Mouse (Mus musculus): ENCODE data around the gene Rhoj. TPM values are rescaled to one million over a fixed set of nuclear protein-coding genes. Genes with fewer than 3 reads are reported as not detected.

Gene Rhoj
- total and polyA plus RNA-seq, 2 experiments from 2014 or later: 18.9 to 37.6 TPM

DNA sequence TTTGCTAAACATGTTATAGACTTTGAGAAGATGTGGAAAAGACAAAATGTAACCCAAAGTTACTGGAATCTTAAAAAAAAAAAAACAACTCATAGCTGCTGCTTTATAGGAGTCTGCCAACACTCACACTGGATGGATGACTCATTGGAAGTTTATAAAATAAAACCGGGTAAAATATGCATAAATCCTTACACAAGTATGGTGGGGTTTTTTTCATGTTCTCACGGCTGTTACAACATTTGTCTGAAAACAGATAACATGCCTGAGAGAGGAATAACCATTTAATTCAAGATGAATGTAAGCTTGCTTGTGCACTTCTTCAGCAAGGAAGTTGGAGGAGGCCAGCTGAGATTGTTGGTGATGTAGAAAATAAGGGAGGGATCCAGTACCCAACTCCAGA is 17.6 kb upstream of the Rhoj start:
- no peak for ATAC-seq

GRCm38 (mm10) chr12:75291556-75291955 is 16.6 kb upstream of the Rhoj start:
- Histone ChIP-seq H3K4me1 (ENCODE audit: insufficient read depth, low read length) (no peaks in the 10 kb centered on the region), H3K27ac (no peak overlapping the region), H3K36me3 (ENCODE audit: insufficient read depth, low read length) (no peaks in the 10 kb centered on the region), H3K9ac (replicated peaks; ENCODE audit: low read length) (no peak overlapping the region), H3K27me3 (ENCODE audit: insufficient read depth, low read length) (no peaks in the 10 kb centered on the region), H3K4me2 (ENCODE audit: low read depth, low read length) (no peak overlapping the region), H3K4me3 (ENCODE audit: low read length) (no peak overlapping the region), H3K9me3 (ENCODE audit: low read length) (no peaks in the 10 kb centered on the region)
- ATAC-seq (no peak), DNase-seq (ENCODE audit: low spot score) (no peak)
- 93% methylated on average over 5 of the region's 5 CpGs for WGBS
- no peak for TF ChIP-seq CTCF (IDR thresholded peaks at IDR 0.05; ENCODE audit: low read depth)

More for the DNA sequence above, 17.6 kb upstream of the Rhoj start:
- H3K27me3 ChIP-seq (ENCODE audit: insufficient read depth, low read length): no peaks in the 10 kb centered on the region
- H3K36me3 ChIP-seq (ENCODE audit: insufficient read depth, low read length): no peaks in the 10 kb centered on the region
- H3K9me3 ChIP-seq (ENCODE audit: low read length): no peaks in the 10 kb centered on the region
- WGBS: 84% methylated on average over 2 of the region's 2 CpGs
- DNase-seq (ENCODE audit: low spot score): no peak
- no peak overlapping the region for H3K9ac ChIP-seq (replicated peaks; ENCODE audit: low read length)
- H3K4me3 ChIP-seq (ENCODE audit: low read length): no peak overlapping the region
- no peak overlapping the region for H3K27ac ChIP-seq
- no peak for TF ChIP-seq CTCF (IDR thresholded peaks at IDR 0.05; ENCODE audit: low read depth)
- no peaks in the 10 kb centered on the region for H3K4me1 ChIP-seq (ENCODE audit: insufficient read depth, low read length)
- no peak overlapping the region for H3K4me2 ChIP-seq (ENCODE audit: low read depth, low read length)

- DNase-seq (ENCODE audit: low spot score) (no peak), ATAC-seq (no peak)
- no peak overlapping the region for H3K27ac ChIP-seq
- no peaks in the 10 kb centered on the region for H3K9me3 ChIP-seq (ENCODE audit: low read length)
- no peak for TF ChIP-seq CTCF (IDR thresholded peaks at IDR 0.05; ENCODE audit: low read depth)
- H3K9ac ChIP-seq (replicated peaks; ENCODE audit: low read length): no peak overlapping the region
- WGBS: 86% methylated on average over 6 of the region's 6 CpGs
- H3K4me3 ChIP-seq (ENCODE audit: low read length): no peak overlapping the region
- H3K4me2 ChIP-seq (ENCODE audit: low read depth, low read length): no peak overlapping the region
- no peaks in the 10 kb centered on the region for H3K4me1 ChIP-seq (ENCODE audit: insufficient read depth, low read length)
- no peaks in the 10 kb centered on the region for H3K27me3 ChIP-seq (ENCODE audit: insufficient read depth, low read length)
- H3K36me3 ChIP-seq (ENCODE audit: insufficient read depth, low read length): no peaks in the 10 kb centered on the region
Measured at GRCm38 (mm10) chr12:75292939-75293338, 15.2 kb upstream of the Rhoj start.

- 75% methylated on average over 1 of the region's 1 CpGs for WGBS
- Histone ChIP-seq H3K27me3 (ENCODE audit: insufficient read depth, low read length) (no peaks in the 10 kb centered on the region), H3K4me1 (ENCODE audit: insufficient read depth, low read length) (no peaks in the 10 kb centered on the region), H3K4me3 (ENCODE audit: low read length) (no peak overlapping the region), H3K4me2 (ENCODE audit: low read depth, low read length) (no peak overlapping the region), H3K36me3 (ENCODE audit: insufficient read depth, low read length) (no peaks in the 10 kb centered on the region), H3K9ac (replicated peaks; ENCODE audit: low read length) (no peak overlapping the region), H3K27ac (no peak overlapping the region), H3K9me3 (ENCODE audit: low read length) (no peaks in the 10 kb centered on the region)
- DNase-seq (ENCODE audit: low spot score): no peak
- no peak for TF ChIP-seq CTCF (IDR thresholded peaks at IDR 0.05; ENCODE audit: low read depth)
- no peak for ATAC-seq
Measured at GRCm38 (mm10) chr12:75299865-75300264, 8.3 kb upstream of the Rhoj start.

GRCm38 (mm10) chr12:75304132-75304531 is 4.0 kb upstream of the Rhoj start:
- H3K4me1 ChIP-seq (ENCODE audit: insufficient read depth, low read length): no peaks in the 10 kb centered on the region
- no peaks in the 10 kb centered on the region for H3K27me3 ChIP-seq (ENCODE audit: insufficient read depth, low read length)
- 87% methylated on average over 6 of the region's 6 CpGs for WGBS
- no peak for TF ChIP-seq CTCF (IDR thresholded peaks at IDR 0.05; ENCODE audit: low read depth)
- no peak overlapping the region for H3K27ac ChIP-seq
- no peaks in the 10 kb centered on the region for H3K9me3 ChIP-seq (ENCODE audit: low read length)
- no peak overlapping the region for H3K9ac ChIP-seq (replicated peaks; ENCODE audit: low read length)
- ATAC-seq (no peak), DNase-seq (ENCODE audit: low spot score) (no peak)
- no peak overlapping the region for H3K4me2 ChIP-seq (ENCODE audit: low read depth, low read length)
- no peak overlapping the region for H3K4me3 ChIP-seq (ENCODE audit: low read length)
- H3K36me3 ChIP-seq (ENCODE audit: insufficient read depth, low read length): no peaks in the 10 kb centered on the region

GRCm38 (mm10) chr12:75309756-75310155 is 1.6 kb downstream of the Rhoj start:
- DNase-seq (ENCODE audit: low spot score): no peak
- H3K36me3 ChIP-seq (ENCODE audit: insufficient read depth, low read length): no peaks in the 10 kb centered on the region
- TF ChIP-seq CTCF (IDR thresholded peaks at IDR 0.05; ENCODE audit: low read depth): no peak
- H3K27ac ChIP-seq: no peak overlapping the region
- ATAC-seq: no peak
- H3K4me3 ChIP-seq (ENCODE audit: low read length): 0 out of 2 replicates have a peak overlapping the region, but pooled peaks have one; percentile 6
- H3K27me3 ChIP-seq (ENCODE audit: insufficient read depth, low read length): no peaks in the 10 kb centered on the region
- H3K4me2 ChIP-seq (ENCODE audit: low read depth, low read length): peak overlapping the region; percentile 96
- WGBS: 60% methylated on average over 6 of the region's 6 CpGs
- no peaks in the 10 kb centered on the region for H3K4me1 ChIP-seq (ENCODE audit: insufficient read depth, low read length)
- no peak overlapping the region for H3K9ac ChIP-seq (replicated peaks; ENCODE audit: low read length)
- H3K9me3 ChIP-seq (ENCODE audit: low read length): no peaks in the 10 kb centered on the region

- no peaks in the 10 kb centered on the region for H3K27me3 ChIP-seq (ENCODE audit: insufficient read depth, low read length)
- H3K36me3 ChIP-seq (ENCODE audit: insufficient read depth, low read length): no peaks in the 10 kb centered on the region
- DNase-seq (ENCODE audit: low spot score) (no peak), ATAC-seq (no peak)
- H3K9ac ChIP-seq (replicated peaks; ENCODE audit: low read length): no peak overlapping the region
- no peaks in the 10 kb centered on the region for H3K4me1 ChIP-seq (ENCODE audit: insufficient read depth, low read length)
- no peaks in the 10 kb centered on the region for H3K9me3 ChIP-seq (ENCODE audit: low read length)
- H3K4me3 ChIP-seq (ENCODE audit: low read length): no peak overlapping the region
- H3K27ac ChIP-seq: no peak overlapping the region
- no peak for TF ChIP-seq CTCF (IDR thresholded peaks at IDR 0.05; ENCODE audit: low read depth)
- 87% methylated on average over 12 of the region's 12 CpGs for WGBS
- peak overlapping the region; percentile 96 for H3K4me2 ChIP-seq (ENCODE audit: low read depth, low read length)
Measured at GRCm38 (mm10) chr12:75310766-75311165, 2.6 kb downstream of the Rhoj start.
